Mouse (Mus musculus) R1 (cell line): ENCODE results near the gene Pkd1l3.
A peak's percentile ranks its signal among the peaks of the same experiment; 100 is the strongest.

ENCODE experiments used
- DNase-seq: peaks from one replicate; pipeline ENCODE4 v3.0.0-alpha.2; 2018; ENCODE audit warnings: low read depth, low spot score

The Pkd1l3 gene

GRCm38 (mm10) chr8:109614243-109615210 is at the start of gene Pkd1l3:
TSS of gene Pkd1l3 (plus strand) at chr8:109614517.
- DNase-seq, result peak; percentile 28

- no peak for DNase-seq
These were observed 49.6 kb upstream of the Pkd1l3 start for GRCm38 (mm10) chr8:109564766-109565165.

- peak; percentile 100 for DNase-seq
These were observed 48.6 kb upstream of the Pkd1l3 start, which contains the start of the genes Dhx38 and Txnl4b for GRCm38 (mm10) chr8:109565498-109566333. TSS of gene Dhx38 (minus strand) at chr8:109565861. TSS of gene Txnl4b (plus strand) at chr8:109565892.

GRCm38 (mm10) chr8:109571139-109571538 is 43.2 kb upstream of the Pkd1l3 start:
- DNase-seq, result no peak

- no peak for DNase-seq
These were observed 38.0 kb upstream of the Pkd1l3 start for GRCm38 (mm10) chr8:109576311-109576710.

GRCm38 (mm10) chr8:109578900-109579301 is 35.4 kb upstream of the Pkd1l3 start, which contains the start of gene Hp:
TSS of gene Hp (minus strand) at chr8:109579172.
- DNase-seq, result no peak

- no peak for DNase-seq
These were observed 30.0 kb upstream of the Pkd1l3 start for GRCm38 (mm10) chr8:109584293-109584692.

- no peak for DNase-seq
These were observed 29.5 kb upstream of the Pkd1l3 start for GRCm38 (mm10) chr8:109584830-109585229.

- DNase-seq, result no peak
These were observed 28.7 kb upstream of the Pkd1l3 start for GRCm38 (mm10) chr8:109585652-109586051.

GRCm38 (mm10) chr8:109586972-109587504 is 27.3 kb upstream of the Pkd1l3 start:
- peak; percentile 34 for DNase-seq

- DNase-seq, result no peak
These were observed 23.4 kb upstream of the Pkd1l3 start for GRCm38 (mm10) chr8:109590901-109591300.

GRCm38 (mm10) chr8:109591367-109591766 is 22.9 kb upstream of the Pkd1l3 start:
- DNase-seq, result no peak

GRCm38 (mm10) chr8:109592164-109592563 is 22.2 kb upstream of the Pkd1l3 start:
- no peak for DNase-seq

GRCm38 (mm10) chr8:109593117-109593788 is 21.1 kb upstream of the Pkd1l3 start:
- DNase-seq, result peak; percentile 78

- peak; percentile 69 for DNase-seq
These were observed 18.5 kb upstream of the Pkd1l3 start for GRCm38 (mm10) chr8:109595854-109596253.

GRCm38 (mm10) chr8:109606725-109607124 is 7.6 kb upstream of the Pkd1l3 start:
- DNase-seq, result no peak

- DNase-seq, result peak; percentile 43
These were observed 6.7 kb upstream of the Pkd1l3 start for GRCm38 (mm10) chr8:109607650-109608049.

- DNase-seq, result peak; percentile 97
These were observed 5.8 kb upstream of the Pkd1l3 start, which contains the start of gene Dhodh for GRCm38 (mm10) chr8:109608271-109609152. TSS of gene Dhodh (minus strand) at chr8:109608673.

- DNase-seq, result no peak
These were observed 5.2 kb upstream of the Pkd1l3 start for GRCm38 (mm10) chr8:109609153-109609502.

GRCm38 (mm10) chr8:109615569-109615968 is 1.3 kb downstream of the Pkd1l3 start:
- DNase-seq, result no peak
